Mouse (Mus musculus) embryonic facial prominence, embryonic 15.5 days (tissue): Measurements from ENCODE around the gene Foxc2. TPM values are rescaled to one million over a fixed set of nuclear protein-coding genes. Genes with fewer than 3 reads are reported as not detected.
A peak's percentile ranks its signal among the peaks of the same experiment; 100 is the strongest.

Experiments used
- ATAC-seq: fragments of 200-750 bp; cut with Nextera tagmentation; 2 replicates; pipeline ENCODE4 v1.8.0; 2017; ENCODE audit warnings: low read depth, moderate TSS enrichment; ENCODE audit not compliant: insufficient number of reproducible peaks, low FRiP score, low TSS enrichment
- H3K27ac ChIP-seq: fragments of 300-500 bp; sonication (generic); replicated peaks from 2 replicates; pipeline ENCODE4 v1.5.1; 2015; ENCODE audit warnings: mild to moderate bottlenecking, inconsistent platforms
- H3K27me3 ChIP-seq: fragments of 300-500 bp; sonication (generic); 2 replicates; pipeline ENCODE4 v1.6.1; 2015; ENCODE audit warnings: inconsistent platforms
- H3K36me3 ChIP-seq: fragments of 300-500 bp; sonication (generic); 2 replicates; pipeline ENCODE4 v1.6.1; 2015; ENCODE audit warnings: mild to moderate bottlenecking, inconsistent platforms
- H3K4me1 ChIP-seq: fragments of 300-500 bp; sonication (generic); 2 replicates; pipeline ENCODE4 v1.6.1; 2015; ENCODE audit warnings: inconsistent platforms
- H3K4me2 ChIP-seq: fragments of 300-500 bp; sonication (generic); replicated peaks from 2 replicates; pipeline ENCODE4 v1.6.1; 2015; ENCODE audit warnings: mild to moderate bottlenecking, inconsistent platforms
- H3K4me3 ChIP-seq: fragments of 300-500 bp; sonication (generic); replicated peaks from 2 replicates; pipeline ENCODE4 v1.5.1; 2015; ENCODE audit warnings: mild to moderate bottlenecking, inconsistent platforms
- H3K9ac ChIP-seq: fragments of 300-500 bp; sonication (generic); 2 replicates; pipeline ENCODE4 v1.6.1; 2015; ENCODE audit warnings: inconsistent platforms
- H3K9me3 ChIP-seq: fragments of 300-500 bp; sonication (generic); replicated peaks from 2 replicates; pipeline ENCODE4 v1.6.1; 2016; ENCODE audit warnings: inconsistent platforms
- WGBS: fragments of 180-500 bp; shearing (Covaris S2); methylation state at CpG from one replicate; pipeline ENCODE4 v1.1.7; 2015; 5-methylcytosine and 5-hydroxymethylcytosine counted together
- polyA plus RNA-seq: library from polyadenylated mRNA; unstranded; fragments of >200 nt; fragmentation: Nextera tagmentation; extraction: Ambion mirVana; gene quantifications from 2 replicates; pipeline ENCODE4 v1.2.1, GENCODE M21; 2015

Gene Foxc2
- 2.3 and 5.6 TPM in 2 replicates for polyA plus RNA-seq

DNA sequence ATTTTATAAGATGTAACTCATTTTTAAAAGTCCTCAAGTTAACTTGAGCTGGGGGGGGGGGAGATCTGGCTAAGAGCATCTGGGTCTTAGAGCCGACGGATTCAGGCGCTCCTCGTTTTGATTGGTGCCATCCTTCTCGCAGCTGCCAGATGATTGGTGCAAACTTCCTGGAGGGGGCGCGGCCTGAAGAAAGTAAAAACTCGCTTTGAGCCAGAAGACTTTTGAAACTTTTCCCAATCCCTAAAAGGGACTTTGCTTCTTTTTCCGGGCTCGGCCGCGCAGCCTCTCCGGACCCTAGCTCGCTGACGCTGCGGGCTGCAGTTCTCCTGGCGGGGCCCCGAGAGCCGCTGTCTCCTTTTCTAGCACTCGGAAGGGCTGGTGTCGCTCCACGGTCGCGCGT is at the start of gene Foxc2:
Gene Foxc2 (plus strand): TSS at position 224 of the 400 bp plus-strand sequence.
- Histone ChIP-seq H3K4me2 (peak within 1 kb of the TSS; percentile 79), H3K27ac (peak within 1 kb of the TSS; percentile 44), H3K36me3 (no peaks in the 10 kb centered on the region), H3K4me1 (peaks cover 31% of the 10 kb centered on the region), H3K4me3 (peak within 1 kb of the TSS; percentile 47), H3K9me3 (no peaks in the 10 kb centered on the region), H3K27me3 (peaks cover 81% of the 10 kb centered on the region), H3K9ac (peak within 1 kb of the TSS; percentile 42)
- WGBS = 0% methylated on average over 25 of the region's 25 CpGs
- peak; percentile 74 for ATAC-seq

DNA sequence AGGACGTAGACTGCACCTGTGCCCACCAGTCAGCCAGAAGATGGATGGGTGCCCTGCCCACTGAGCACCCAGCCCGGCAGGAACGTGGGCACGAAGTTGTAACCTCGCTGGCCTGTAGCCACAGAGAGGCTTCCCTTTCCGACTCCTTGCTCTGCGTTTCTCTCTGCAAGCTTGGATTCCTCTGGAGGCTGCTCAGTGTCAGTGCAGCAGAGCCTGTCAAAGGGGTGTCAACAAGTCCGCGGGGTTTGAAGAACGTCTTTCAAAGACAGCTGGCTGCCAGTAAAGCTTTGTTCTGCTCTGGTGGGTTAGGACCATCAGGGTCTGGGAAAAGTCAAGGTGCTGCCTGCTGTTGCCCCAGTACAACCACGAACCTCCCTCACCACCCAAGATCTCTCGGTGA is 44.5 kb upstream of the Foxc2 start:
- H3K9ac ChIP-seq = no peak overlapping the region
- no peak overlapping the region for H3K4me3 ChIP-seq
- no peaks in the 10 kb centered on the region for H3K36me3 ChIP-seq
- H3K9me3 ChIP-seq = no peaks in the 10 kb centered on the region
- 3% methylated on average over 12 of the region's 12 CpGs for WGBS
- peaks cover 81% of the 10 kb centered on the region for H3K27me3 ChIP-seq
- no peak for ATAC-seq
- H3K4me1 ChIP-seq = peaks cover 21% of the 10 kb centered on the region
- no peak overlapping the region for H3K27ac ChIP-seq
- no peak overlapping the region for H3K4me2 ChIP-seq

DNA sequence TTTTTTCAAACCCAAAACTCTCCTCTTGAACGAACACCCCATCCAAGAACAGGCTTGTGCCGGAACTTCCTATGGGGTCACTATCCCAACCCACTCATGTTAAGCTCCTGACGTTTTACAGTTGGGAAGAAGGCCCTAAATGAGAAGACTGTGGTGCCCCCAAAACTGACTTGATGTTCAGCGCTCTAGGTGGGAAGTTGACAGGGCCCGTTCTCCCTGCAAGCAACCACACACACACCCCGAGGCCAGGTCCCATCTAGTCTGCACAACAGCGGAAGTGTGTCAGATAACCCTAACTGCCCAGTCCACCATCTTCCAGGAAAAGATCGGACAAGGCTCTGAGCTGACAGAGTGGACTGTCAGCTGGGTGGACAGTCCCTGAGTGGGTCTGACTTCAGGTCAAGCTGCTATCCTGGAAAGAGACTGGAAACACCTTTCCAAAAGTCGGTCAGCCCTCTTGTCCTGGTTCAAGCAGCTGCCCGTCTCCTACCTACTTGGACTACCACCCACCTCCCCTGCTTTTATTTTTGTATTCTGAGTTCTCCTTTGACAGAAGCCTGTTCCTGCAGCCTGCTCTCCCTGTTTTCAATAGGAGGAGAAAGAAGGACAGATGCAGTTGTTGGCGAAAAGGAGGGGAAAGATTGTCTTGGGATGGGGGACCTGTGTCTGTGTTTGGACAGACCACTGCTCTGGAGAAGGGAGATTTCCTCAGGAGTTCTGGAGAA is 43.4 kb upstream of the Foxc2 start:
- no peak overlapping the region for H3K27ac ChIP-seq
- H3K4me2 ChIP-seq = 0 out of 2 replicates have a peak overlapping the region, but pooled peaks have one; percentile 40
- ATAC-seq = no peak
- no peak overlapping the region for H3K9ac ChIP-seq
- H3K27me3 ChIP-seq = peaks cover 88% of the 10 kb centered on the region
- H3K36me3 ChIP-seq = no peaks in the 10 kb centered on the region
- 16% methylated on average over 11 of the region's 11 CpGs for WGBS
- H3K9me3 ChIP-seq = no peaks in the 10 kb centered on the region
- peak overlapping the region; percentile 22 for H3K4me3 ChIP-seq
- H3K4me1 ChIP-seq = peaks cover 21% of the 10 kb centered on the region

DNA sequence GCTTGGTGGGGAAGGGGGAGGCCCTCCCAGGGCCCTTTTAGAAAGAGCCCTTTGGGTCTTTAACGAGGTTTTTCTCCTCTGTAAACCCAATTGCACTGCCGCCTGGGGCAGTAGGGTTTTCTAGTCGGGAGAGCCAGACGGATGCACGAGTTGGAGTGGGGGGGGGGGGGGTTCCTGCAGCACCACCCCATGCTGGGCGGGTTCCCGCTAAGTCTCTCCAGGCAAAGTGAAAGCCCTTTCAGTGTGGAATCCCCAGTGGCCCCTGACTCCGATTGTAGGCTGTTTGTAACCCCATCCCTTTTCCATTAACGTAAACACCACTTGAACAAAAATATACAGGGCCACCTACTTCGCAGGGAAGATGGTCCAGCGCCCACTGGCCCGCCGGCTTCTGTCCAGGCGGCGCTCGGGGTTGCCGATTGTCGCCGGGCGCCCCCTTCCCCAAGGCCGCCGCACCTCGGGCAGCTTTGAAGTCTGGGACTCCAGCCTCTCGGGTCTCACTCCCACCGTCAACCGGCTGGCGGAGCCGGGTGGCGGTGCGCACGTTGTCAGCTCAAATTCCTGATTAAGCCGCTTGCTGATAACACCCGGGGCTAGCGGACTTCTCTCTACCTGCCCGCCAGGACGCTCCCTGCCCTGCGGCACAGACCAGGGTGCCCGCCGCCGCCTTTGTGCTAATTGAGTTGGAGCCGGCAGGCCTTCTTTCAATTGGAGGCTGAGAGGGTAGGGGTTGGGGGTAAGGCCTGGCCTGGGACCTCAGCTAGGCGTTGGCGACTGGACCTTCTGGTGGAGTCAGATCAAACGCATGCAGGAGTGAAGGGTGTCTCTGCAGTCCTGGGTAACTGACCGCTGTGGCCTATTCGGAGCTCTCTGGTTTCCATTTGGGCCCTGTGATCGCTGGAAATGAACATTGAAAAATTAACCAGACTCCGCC is 42.5 kb upstream of the Foxc2 start:
- Histone ChIP-seq H3K27me3 (peaks cover 94% of the 10 kb centered on the region), H3K36me3 (no peaks in the 10 kb centered on the region), H3K9me3 (no peaks in the 10 kb centered on the region), H3K9ac (no peak overlapping the region), H3K4me3 (peak overlapping the region; percentile 22), H3K27ac (no peak overlapping the region; the same call in 1 of the 2 replicates), H3K4me1 (peaks cover 21% of the 10 kb centered on the region), H3K4me2 (peak overlapping the region; percentile 40)
- no peak for ATAC-seq
- 2% methylated on average over 48 of the region's 48 CpGs for WGBS

DNA sequence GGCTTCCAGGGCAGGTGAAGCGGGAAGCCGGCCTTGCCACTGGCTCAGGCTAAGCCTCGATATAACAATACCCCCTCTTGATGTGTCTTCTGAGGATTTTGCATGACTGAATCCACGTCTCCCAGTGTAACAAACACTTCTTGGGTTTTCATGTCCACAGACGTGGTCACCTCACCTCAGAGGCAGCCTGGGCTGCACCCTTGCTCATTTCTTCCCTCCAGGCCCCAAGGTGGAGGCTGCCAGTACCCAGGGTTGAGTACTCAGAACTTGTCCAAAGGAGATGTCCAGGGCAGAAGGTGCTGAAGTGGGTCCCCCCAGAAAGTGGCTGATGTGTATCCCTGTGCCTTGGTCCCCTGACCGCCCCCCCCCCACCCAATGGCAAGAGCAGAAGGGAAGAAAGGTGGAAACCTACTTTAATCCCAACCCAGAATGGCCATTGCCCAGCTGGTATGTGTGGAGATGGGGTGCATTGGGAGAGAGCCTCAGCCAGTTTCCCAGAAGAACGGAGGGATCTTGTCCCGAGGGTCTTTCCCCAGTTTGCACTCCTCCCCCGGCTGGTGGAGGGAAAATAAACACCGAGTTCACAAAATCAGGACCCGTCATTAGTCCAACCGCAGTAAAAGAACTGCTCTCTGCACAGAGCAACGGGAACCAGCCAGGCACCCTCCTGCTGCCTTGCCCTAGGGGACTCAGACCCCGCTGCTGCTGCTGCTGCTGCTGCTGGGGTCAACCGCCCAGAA is 41.7 kb upstream of the Foxc2 start:
- no peaks in the 10 kb centered on the region for H3K36me3 ChIP-seq
- peaks cover 21% of the 10 kb centered on the region for H3K4me1 ChIP-seq
- no peak overlapping the region for H3K9ac ChIP-seq
- no peak overlapping the region for H3K27ac ChIP-seq
- ATAC-seq = no peak
- H3K4me2 ChIP-seq = no peak overlapping the region; the same call in 1 of the 2 replicates
- 0 out of 2 replicates have a peak overlapping the region, but pooled peaks have one; percentile 22 for H3K4me3 ChIP-seq
- 4% methylated on average over 15 of the region's 15 CpGs for WGBS
- peaks cover 97% of the 10 kb centered on the region for H3K27me3 ChIP-seq
- H3K9me3 ChIP-seq = no peaks in the 10 kb centered on the region

DNA sequence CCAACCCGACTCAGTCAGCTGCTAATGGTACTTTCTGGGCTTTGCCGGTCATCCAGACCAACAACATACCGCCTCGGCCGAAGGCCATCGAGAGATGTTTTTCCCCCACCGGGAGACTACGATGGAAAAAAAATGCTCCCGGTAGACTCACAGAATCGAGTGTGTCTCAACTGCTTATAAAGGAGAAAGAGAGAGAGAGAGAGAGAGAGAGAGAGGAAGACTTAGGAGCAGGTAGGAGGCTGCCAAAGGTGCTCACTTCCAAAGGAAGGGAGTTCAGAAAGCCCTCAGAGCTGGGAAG is 41.2 kb upstream of the Foxc2 start:
- Histone ChIP-seq H3K9me3 (no peaks in the 10 kb centered on the region), H3K36me3 (no peaks in the 10 kb centered on the region), H3K4me3 (no peak overlapping the region), H3K27me3 (peaks cover 97% of the 10 kb centered on the region), H3K27ac (no peak overlapping the region), H3K4me1 (peaks cover 21% of the 10 kb centered on the region), H3K4me2 (no peak overlapping the region), H3K9ac (no peak overlapping the region)
- WGBS = 1% methylated on average over 10 of the region's 10 CpGs
- ATAC-seq = no peak

DNA sequence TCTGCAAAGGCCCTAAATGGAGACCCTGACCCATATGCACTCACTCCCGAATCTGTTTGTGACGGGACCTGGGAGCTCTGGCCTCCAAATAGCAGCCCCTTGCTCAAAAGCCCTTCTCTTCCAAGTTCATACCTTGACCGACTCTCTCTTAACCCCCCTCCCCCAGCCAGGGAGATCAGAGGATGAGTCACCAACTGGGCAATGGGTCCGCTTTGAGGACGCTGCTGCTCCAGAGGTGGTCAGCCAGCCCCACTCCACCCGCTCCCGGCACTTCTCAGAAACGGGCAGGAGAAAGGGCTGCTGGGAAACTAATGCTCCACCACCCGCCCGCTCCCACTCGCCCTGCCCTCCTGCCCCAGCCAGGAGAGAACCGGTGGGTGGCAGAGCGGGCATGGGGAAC is 40.0 kb upstream of the Foxc2 start:
- peaks cover 22% of the 10 kb centered on the region for H3K4me1 ChIP-seq
- 12% methylated on average over 13 of the region's 13 CpGs for WGBS
- H3K27me3 ChIP-seq = peaks cover 97% of the 10 kb centered on the region
- no peak overlapping the region for H3K4me3 ChIP-seq
- no peak overlapping the region for H3K27ac ChIP-seq
- H3K9ac ChIP-seq = no peak overlapping the region
- H3K36me3 ChIP-seq = no peaks in the 10 kb centered on the region
- ATAC-seq = no peak
- no peak overlapping the region for H3K4me2 ChIP-seq
- no peaks in the 10 kb centered on the region for H3K9me3 ChIP-seq

DNA sequence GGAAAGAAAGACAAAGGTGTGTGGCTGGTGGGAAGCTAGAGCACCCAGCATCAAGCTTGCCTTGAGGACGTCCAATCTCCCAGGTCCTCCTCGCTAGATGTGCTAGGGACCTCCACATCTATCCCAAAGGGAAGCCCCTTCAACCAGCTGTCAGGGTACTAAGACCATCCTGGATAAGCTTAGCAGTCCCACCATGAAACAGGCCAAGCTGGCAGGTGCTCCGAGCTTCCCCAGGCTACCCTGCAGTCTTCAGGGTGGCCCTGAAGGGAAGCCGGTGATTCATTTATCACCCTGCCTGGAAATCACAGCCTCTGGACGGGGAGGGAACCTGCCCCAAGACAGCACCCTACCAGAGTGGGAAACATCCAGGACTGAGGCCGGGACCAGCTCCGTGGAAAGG is 39.4 kb upstream of the Foxc2 start:
- H3K4me1 ChIP-seq = peaks cover 16% of the 10 kb centered on the region
- 10% methylated on average over 7 of the region's 7 CpGs for WGBS
- no peaks in the 10 kb centered on the region for H3K9me3 ChIP-seq
- no peak overlapping the region for H3K27ac ChIP-seq
- ATAC-seq = no peak
- H3K4me2 ChIP-seq = no peak overlapping the region
- H3K36me3 ChIP-seq = no peaks in the 10 kb centered on the region
- peaks cover 97% of the 10 kb centered on the region for H3K27me3 ChIP-seq
- H3K9ac ChIP-seq = no peak overlapping the region
- no peak overlapping the region for H3K4me3 ChIP-seq

DNA sequence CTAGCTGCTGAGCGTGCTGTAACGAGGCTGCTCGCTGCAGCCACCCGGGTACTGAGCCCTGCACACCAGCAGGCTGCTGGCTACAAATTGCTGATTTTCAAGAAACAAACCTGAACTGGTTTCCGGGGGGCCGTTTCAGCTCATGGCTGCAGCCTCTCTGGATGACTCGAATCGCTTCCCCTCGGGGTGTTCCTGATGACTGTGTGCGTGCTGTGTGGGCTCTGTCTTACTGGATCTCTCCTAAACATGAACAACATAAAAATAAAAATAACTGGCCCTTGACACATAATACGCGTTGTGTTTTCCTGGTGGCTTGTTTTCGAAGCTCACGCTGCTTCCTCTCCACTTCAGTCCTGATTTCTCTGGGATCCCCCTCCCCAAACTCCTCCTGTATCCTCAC is 37.2 kb upstream of the Foxc2 start:
- Histone ChIP-seq H3K4me2 (no peak overlapping the region), H3K27me3 (peaks cover 98% of the 10 kb centered on the region), H3K4me3 (no peak overlapping the region), H3K27ac (no peak overlapping the region), H3K9ac (no peak overlapping the region), H3K4me1 (peaks cover 22% of the 10 kb centered on the region), H3K9me3 (no peaks in the 10 kb centered on the region), H3K36me3 (no peaks in the 10 kb centered on the region)
- no peak for ATAC-seq
- WGBS = 9% methylated on average over 14 of the region's 14 CpGs

DNA sequence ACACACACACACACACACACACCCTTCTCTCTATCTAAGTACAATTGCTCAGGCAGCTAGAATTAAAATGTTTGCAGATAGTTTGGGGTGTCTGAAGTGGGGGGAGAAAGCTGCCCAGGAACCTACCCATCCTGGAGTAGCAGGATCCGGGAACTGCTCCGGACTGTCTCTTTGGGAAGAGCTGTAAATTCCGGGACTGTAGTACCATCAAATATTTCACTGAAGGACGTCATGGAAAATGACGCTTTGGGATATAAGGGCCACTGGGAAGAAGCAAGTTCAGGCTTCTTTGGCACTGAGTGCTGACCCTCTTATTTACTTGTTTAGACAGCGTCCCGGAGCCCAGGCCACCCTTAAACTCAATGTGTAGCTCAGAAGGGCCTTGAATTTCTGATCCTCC is 36.8 kb upstream of the Foxc2 start:
- no peak overlapping the region for H3K4me3 ChIP-seq
- 7% methylated on average over 7 of the region's 7 CpGs for WGBS
- H3K4me1 ChIP-seq = peaks cover 22% of the 10 kb centered on the region
- H3K27ac ChIP-seq = no peak overlapping the region
- H3K27me3 ChIP-seq = peaks cover 98% of the 10 kb centered on the region
- no peaks in the 10 kb centered on the region for H3K9me3 ChIP-seq
- no peaks in the 10 kb centered on the region for H3K36me3 ChIP-seq
- ATAC-seq = no peak
- no peak overlapping the region for H3K4me2 ChIP-seq
- no peak overlapping the region for H3K9ac ChIP-seq

DNA sequence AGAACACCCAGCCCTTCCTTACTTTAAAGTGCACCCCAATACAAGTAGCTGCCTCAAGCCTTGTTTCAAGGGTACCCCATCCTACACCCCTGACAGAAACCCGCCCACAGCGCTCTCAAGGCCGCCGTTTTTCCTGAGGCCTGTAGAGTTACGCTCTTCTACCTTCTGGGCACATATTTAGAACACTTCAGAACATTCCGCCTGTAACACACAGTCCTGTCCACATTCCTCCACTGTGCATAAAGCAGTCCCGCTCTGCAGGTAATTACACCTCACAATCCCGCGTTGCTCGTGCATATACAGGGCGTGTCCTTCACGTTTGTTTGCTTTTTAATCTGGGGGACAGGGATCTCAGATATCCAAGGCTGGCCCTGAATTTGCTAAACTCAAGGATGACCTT is 36.0 kb upstream of the Foxc2 start:
- no peak overlapping the region for H3K9ac ChIP-seq

More for the DNA sequence above, 36.0 kb upstream of the Foxc2 start:
- Histone ChIP-seq H3K4me2 (no peak overlapping the region), H3K27me3 (peaks cover 98% of the 10 kb centered on the region), H3K36me3 (no peaks in the 10 kb centered on the region), H3K4me3 (no peak overlapping the region), H3K4me1 (peaks cover 28% of the 10 kb centered on the region), H3K9me3 (no peaks in the 10 kb centered on the region), H3K27ac (no peak overlapping the region)
- WGBS = 5% methylated on average over 12 of the region's 12 CpGs
- no peak for ATAC-seq
